Mouse (Mus musculus) layer of hippocampus, adult 9-10 months (tissue): ENCODE measurements around the gene Cpa2.

ENCODE experiments used
- DNase-seq: peaks from one replicate; pipeline ENCODE4 v3.0.0; 2022; ENCODE audit warnings: low spot score

Cpa2 gene

DNA sequence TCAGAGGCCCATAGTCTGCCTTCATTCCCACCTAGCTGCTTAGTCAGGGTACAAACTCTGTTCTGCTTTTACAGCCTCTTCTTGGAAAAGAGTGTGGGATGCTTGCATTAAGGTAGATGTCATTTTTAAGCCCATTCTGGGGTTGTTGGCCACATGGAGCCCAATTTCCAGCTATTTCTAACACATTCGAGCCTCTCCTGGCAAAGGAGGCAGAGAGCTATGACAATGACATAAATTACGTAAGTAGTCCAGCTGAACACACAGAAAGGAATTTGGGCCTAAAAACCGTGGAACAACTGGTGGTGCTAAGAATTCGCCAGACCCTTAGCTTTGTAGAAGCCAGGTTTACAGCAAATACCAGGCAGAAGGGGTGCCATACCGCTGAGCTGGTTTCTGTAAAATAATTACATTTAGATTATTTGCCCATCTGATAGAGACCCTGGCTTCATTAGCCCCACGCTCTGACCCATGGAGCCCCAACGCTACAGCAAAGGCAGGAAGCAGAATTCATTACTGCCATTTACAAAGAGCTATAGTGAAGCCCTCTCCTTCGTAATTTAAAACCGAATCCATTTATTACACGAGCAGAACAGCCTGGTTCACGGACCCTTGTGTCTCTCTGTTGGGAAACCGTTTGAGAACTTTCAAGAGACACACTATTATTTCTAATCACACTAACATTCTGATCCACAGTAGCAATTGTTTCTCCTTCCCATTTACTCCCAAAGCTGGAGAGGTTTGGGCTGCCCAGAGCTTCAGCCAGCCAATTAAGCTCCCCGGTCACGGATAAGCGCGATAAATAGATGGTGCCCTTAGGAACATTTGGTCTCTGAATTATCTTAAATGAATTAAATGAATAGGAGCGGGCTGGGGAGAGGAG lies 38.8 kb downstream of the Cpa2 start:
- no peak for DNase-seq

- DNase-seq, result no peak
Measured at GRCm38 (mm10) chr6:30580841-30581176, 39.4 kb downstream of the Cpa2 start.

DNA sequence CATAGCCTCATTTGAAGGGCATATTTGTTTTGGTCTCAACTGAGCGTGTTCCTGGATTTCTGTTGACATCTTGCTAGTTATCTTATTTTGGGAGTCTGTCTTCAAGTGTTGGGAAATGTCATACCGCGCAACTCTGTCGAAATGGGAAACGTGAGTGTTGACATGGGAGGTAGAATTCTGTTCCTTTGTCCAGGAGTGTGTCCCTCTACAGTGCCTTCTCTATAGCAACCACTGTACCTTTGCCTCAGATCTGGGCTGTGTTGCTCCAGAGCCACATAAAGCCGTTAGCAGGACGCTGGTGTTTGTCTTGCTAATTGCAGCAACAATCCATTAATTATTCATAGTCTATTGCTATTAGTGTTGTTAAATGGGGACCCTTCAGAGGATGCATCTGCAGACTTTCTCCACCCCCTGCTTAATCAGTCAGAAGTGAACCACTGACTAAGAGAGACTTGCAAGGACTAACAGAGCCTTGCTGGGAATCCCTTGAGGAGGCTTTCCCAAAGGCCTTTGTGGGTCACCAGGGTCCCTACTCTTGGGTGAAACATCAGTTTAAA lies 45.6 kb downstream of the Cpa2 start:
- no peak for DNase-seq

- DNase-seq, result no peak
Measured at GRCm38 (mm10) chr6:30589819-30590218, 48.4 kb downstream of the Cpa2 start.

DNA sequence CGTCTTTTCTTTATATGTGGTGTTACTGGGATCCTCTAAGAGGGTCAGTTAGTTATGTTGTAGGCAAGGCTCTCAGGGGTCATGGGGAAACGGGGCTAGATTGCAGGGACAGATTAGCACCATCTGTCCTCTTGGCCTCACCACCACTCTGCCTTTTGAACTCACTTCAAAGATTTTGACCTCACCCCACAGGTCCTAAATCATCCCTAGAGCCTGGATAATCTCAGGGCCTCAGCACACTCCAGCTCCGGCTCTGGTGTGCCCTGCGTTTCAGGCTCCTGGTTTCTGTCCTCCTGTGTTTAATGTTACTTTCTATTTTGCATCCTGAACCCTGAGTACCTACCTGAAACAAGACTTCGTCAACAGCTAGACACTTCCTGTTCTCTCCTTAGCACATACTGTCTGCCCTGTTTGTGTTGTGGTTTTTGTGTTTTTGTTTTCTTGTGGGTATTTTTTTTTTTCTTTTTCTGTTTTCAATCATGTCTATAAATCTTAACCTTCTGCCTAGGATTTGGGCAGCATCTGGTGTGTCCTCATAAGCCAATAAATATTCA lies 50.5 kb downstream of the Cpa2 start:
- no peak for DNase-seq

GRCm38 (mm10) chr6:30592417-30592974 lies 51.1 kb downstream of the Cpa2 start:
- DNase-seq, result no peak

- DNase-seq, result no peak
Measured at GRCm38 (mm10) chr6:30594364-30594763, 53.0 kb downstream of the Cpa2 start.

GRCm38 (mm10) chr6:30596230-30596898 lies 55.0 kb downstream of the Cpa2 start:
- DNase-seq, result no peak

- no peak for DNase-seq
Measured at GRCm38 (mm10) chr6:30600033-30600432, 58.7 kb downstream of the Cpa2 start.

- no peak for DNase-seq
Measured at GRCm38 (mm10) chr6:30600995-30601394, 59.6 kb downstream of the Cpa2 start.

DNA sequence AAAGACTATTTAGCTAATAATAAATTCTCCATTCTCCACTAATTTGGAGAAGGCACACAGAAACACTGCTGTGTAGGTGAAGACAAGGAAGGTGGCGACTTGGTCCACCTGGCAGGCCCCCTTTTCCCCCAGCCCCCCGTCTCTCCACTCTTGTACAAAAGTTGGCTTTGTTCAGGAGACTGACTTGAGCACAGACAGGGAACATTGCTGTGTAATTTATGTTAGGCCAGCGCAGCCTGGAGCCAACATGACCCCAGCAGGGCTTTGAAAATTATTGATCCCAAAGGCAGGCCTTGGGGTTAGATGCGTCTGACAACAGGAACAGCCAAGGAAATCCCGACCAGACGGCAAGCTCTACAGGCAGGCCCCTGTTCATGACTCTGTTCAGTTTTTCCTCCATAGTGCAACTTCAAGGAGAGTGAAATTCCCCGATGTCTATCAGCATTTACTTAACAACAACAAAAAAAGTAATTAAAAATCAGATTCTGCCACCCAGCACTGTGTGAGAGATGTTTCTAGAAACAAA lies 63.0 kb downstream of the Cpa2 start:
- DNase-seq, result no peak

GRCm38 (mm10) chr6:30605111-30605510 lies 63.7 kb downstream of the Cpa2 start:
- DNase-seq, result no peak

GRCm38 (mm10) chr6:30605672-30606071 lies 64.3 kb downstream of the Cpa2 start:
- DNase-seq, result no peak

DNA sequence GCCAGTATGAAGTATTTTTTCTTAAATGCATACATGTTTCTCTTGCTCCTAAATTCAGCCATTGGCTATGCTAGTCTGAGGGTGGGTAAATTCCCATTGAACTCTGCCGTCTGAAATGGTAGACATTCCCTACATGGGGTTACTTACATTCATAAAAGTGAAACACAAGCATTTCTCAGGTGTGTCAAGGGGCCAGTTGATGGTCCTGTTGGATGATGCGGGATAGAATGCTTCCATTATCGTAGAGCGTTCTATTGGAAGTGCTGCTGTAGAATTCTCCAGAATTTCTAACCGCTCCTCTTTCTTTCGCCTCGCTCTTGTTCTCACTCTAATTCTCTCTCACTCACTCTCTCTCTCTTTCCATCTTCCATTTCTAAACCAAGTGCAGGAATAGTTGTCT lies 69.3 kb downstream of the Cpa2 start, which contains the start of gene Cpa5:
Gene Cpa5, plus strand, starts transcription at position 301 of the 400 bp plus-strand sequence.
- no peak for DNase-seq

DNA sequence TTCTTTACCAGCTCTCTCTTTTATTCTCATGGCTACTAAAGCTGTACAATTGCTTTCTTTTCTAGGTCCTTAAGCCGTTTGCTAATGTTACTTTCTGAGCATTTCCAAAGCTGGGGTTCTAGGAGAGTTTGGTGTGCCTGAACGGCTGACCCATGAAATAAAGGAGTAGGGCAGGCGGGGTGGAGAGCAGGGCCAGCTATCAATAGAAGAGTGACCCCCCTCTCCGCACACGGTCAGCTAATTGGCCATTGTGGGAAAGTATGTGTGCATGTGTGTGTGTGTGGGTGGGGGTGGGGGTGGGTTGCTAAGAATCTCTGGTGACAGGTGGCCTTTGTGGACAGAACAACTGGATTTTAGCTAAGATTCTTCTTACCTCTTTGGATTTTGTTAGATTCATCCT lies 69.8 kb downstream of the Cpa2 start:
- DNase-seq, result no peak
